Mouse (Mus musculus) adrenal gland, adult 8-10 months (tissue): ENCODE measurements around the gene Kcnb1. TPM values are rescaled to one million over a fixed set of nuclear protein-coding genes. Genes with fewer than 3 reads are reported as not detected.

Experiments
- DNase-seq: peaks from one replicate; pipeline ENCODE4 v3.0.0; 2022
- total RNA-seq, 4 experiments: library from RNA; stranded (reverse); gene quantifications; 2 replicates each; pipeline ENCODE4 v1.2.4; 2022

Kcnb1 gene
- total RNA-seq, 4 experiments from 2014 or later, result 12.6 to 27.7 (median 18.8) TPM

DNA sequence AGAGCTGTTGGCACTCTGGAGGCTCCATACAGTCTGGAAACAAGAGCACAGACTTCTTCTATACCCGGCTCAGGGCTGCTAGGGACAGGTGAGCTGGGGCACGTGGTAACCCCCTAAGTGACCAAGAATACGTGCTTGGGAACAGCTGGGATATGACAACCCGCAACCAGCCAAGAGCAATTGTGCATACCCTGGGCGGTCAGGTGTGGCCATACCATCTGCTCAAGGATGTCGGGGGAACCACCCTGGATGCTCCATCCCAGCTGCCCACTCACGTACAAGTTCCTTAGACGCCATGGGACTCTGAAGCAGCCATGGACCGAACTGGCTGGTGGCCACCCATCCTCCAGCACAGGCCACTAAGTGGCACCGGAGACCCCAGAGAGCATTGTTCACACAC, 26.8 kb downstream of the Kcnb1 start:
- DNase-seq, result no peak

DNA sequence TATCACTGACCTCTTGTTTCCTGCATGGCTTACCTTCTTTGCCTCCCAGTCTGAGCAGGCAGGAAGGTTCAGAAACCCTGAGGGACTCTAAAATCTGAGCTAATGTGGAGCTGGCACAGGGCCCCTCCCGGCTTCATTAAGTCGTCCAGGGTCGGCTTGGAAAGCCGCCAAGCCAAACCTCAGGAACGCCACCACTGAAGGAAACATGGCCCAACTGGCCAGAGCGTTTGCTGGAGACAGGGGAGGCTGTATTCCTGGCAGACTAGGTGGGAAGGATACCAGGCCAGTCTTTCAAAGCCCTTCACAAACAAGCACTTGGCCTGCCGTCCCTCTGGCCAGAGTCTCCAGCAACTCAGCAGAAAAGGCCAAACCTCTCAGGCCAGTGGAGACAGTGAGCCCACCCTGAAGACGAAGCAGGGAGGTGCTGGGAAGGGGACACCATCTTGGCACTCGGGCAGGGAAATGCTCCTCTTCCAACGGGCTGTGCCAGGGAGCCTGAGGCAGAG, 27.4 kb downstream of the Kcnb1 start:
- peak; percentile 24 for DNase-seq

DNA sequence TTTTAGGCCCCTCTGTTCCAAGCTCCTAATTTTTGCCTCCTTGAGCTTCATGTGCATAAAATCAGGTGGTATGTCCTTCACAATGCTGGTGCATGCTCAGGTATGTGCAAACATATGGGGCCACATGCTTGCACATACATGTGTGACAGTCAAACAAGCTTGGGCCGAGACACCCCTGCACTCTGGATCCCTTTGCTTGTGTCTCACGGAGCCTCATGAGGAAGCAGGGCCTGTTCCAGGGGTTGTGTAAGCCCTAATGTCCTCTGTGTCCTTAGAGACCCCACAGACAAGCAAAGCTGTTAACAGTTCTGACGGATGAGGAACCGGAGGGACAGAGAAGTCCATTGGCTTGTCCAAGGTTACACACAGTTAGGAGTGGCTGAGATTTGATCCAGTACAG, 30.2 kb downstream of the Kcnb1 start:
- DNase-seq, result no peak

DNA sequence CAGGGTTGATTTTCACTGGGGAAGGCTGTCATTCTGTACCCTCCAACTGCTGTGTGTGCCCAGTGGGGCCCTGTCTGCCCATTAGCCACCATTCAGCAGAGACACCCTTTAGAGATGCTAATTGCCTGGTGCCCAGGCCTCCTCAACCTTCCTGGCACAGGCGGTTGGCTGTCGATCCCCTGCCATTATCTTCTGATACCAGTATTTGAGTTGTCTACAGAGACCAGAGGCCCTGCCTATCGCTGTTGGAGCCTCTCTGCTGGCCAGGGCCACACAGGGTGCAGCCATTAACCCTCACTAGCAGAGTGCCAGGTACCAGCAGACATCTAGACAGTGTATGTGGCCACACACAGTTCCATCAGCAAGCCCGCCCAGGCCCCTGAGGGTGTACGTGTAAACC, 31.2 kb downstream of the Kcnb1 start:
- DNase-seq, result no peak

DNA sequence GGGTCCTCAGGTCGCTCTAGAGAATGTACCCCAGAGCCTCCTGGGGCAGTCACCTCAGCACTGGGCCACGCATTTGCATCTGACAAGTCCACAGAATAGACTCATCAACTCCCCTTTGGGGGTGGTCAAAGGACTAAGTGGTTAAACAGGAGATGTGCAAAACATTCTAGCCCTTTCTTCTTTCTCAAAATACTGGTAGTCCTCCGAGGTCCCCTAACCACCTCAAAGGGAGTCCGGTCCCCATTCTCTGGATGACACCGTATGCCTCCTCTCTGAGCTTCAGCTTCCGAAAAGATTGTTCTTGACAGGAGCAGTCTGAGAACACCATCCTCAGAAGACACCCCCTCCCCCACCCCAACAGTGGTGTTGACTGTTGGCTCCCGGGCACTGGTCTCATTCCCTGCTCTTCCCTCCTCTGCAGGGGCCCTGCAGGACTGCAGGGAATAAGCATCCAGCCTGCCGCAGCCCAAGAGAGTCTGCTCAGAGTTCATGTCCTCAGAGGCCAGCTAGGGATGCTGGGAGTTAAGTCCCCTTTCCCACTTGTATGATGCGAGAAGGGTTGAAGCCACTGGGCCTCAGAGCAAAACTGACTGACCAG, 33.7 kb downstream of the Kcnb1 start:
- DNase-seq, result no peak

- DNase-seq, result no peak
Observed at GRCm38 (mm10) chr2:167155541-167155973, 34.4 kb downstream of the Kcnb1 start.

GRCm38 (mm10) chr2:167150880-167151279, 39.1 kb downstream of the Kcnb1 start:
- no peak for DNase-seq

DNA sequence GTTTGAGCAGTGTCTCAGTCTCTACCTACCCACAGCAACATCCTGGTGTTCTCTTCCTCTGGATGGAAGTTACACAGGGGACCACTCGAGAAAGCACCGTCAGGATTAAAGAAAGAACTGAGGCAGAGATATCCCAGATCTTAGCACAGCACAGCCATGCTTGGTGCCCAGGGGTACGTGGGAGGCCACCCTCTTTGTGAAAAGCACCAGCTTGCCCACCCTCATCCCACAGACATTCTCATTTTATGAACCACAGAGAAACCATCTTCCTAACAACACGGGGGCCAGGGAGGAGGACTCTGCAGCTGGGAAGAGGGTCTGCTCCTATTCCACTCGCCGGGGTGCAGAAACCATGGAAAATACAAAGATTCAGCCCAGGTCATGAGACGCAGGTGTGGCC, 39.8 kb downstream of the Kcnb1 start:
- DNase-seq, result no peak

- DNase-seq, result no peak
Observed at GRCm38 (mm10) chr2:167149035-167149434, 40.9 kb downstream of the Kcnb1 start.

GRCm38 (mm10) chr2:167147708-167148107, 42.2 kb downstream of the Kcnb1 start:
- DNase-seq, result no peak

GRCm38 (mm10) chr2:167145904-167146303, 44.1 kb downstream of the Kcnb1 start:
- DNase-seq, result no peak

DNA sequence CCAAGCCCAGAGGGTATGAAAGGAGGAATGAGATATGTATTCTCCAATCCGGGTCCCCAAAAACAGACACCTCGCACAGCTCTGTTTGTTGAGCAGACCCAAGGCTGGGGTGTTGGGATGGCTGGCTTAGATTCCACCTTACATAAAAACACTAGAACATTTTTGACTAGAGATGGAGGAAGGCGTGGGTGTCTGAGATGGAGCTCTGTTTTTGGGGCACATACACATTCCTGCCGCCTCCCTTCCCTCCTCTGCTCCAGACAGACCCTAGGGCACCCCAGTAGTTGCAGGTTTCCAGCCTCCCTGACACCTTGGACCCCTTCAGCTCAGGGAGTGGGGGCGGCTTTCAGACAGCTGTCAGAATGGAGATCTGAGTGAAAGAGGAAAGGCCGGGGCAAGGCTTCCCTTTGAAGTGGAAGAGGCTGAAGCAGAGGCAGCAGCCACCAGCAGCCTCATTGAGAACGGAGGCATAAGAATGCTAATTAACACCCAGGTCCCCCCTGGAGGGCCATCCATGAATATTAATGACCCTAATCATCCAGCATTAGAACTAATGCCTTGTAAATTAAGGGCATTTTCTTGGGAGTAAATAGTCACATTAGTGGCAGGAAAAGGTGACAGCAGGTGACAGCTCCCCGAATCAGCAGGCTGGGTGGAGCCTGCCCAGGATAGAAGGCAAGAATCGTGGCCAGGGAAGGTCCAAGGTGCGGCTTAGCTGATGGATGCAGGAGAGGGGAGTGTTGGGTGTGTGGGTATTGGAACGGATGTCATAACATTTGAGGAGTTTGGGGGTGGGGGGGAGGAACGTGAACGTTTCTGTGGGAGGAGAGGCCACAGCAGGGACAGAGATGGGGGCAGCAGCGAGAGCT, 45.3 kb downstream of the Kcnb1 start:
- no peak for DNase-seq

DNA sequence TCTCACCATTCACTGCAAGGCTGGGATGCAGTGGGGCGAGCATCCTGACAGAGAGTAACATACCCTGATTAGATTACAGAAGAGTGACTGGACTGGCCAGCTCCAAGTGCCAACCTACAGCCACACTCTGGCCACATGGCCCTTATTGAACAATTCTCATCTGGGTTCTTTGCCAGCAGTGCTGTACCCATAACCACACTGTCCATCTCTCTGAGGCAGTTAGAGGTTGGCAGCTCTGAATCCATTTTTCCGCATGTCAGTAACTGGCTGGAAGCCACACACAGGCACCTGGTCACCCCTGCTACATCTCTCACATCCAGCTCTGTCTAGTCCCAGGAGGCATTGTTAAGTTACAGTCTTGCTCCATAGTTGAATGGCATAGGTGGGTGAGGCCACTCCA, 46.0 kb downstream of the Kcnb1 start:
- no peak for DNase-seq

- DNase-seq, result no peak
Observed at GRCm38 (mm10) chr2:167142282-167142681, 47.7 kb downstream of the Kcnb1 start.

GRCm38 (mm10) chr2:167141810-167142209, 48.1 kb downstream of the Kcnb1 start:
- DNase-seq, result no peak

DNA sequence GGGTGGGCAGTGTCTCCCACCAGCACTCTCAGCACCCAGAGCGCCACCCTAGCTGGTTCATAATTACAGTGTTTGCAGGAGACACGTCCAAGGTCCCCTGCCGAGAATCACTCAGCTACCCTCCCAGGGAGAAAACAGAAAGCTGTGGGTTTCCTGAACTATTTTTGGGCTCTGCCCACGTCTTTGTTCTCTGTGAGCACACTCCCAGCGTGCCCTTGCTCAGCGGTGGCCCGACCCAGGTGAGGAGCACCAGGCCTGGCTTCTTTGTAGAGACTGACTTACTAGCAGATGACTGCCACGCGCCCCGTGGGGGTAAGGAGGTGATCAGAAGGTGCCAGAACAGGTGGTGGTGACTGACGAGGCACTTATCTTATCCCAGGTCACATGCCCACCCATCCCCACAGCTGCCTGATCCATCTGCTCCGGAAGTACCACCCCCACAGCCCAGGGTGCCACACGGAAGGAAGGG, 50.1 kb downstream of the Kcnb1 start:
- no peak for DNase-seq

GRCm38 (mm10) chr2:167138611-167139010, 51.3 kb downstream of the Kcnb1 start:
- no peak for DNase-seq

DNA sequence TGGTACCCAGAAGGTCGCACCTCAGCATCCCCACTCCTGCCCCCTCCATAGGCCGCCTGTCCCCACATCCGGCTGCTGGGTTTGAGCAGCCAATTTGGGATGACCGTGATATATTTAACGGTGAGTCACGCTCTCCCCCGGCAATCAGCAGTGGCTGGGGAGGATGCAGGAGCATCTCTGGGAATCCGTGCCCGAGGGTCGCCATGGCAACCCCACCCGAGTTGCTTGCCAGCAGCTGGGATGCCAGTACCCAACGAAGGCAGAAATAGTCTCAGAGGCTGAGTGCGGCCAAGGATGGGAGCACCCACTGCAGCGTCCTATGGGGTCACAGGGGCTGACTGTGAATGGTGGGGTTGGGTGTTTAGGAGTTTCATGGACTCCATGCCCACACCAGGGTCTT, 53.0 kb downstream of the Kcnb1 start:
- no peak for DNase-seq

DNA sequence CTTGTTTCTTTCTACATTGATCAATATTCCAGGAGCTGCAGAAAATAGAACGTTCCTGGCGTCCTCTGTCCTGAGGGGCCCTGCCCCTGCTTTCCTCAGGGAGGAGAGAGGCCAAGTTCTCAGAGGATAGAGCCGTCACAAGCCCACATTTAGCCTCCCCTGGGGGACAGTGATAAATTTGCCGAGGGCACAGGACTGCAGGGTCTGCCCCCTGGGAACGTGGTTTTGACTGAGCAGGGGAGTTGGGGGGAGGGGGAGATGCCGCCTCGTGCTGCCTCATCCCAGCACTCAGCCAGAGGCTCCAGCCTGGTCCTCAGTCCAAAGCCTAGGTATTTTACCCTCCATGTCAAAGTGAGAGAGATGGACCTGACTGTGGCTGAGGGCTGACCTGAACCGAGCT, 57.9 kb downstream of the Kcnb1 start:
- no peak for DNase-seq

DNA sequence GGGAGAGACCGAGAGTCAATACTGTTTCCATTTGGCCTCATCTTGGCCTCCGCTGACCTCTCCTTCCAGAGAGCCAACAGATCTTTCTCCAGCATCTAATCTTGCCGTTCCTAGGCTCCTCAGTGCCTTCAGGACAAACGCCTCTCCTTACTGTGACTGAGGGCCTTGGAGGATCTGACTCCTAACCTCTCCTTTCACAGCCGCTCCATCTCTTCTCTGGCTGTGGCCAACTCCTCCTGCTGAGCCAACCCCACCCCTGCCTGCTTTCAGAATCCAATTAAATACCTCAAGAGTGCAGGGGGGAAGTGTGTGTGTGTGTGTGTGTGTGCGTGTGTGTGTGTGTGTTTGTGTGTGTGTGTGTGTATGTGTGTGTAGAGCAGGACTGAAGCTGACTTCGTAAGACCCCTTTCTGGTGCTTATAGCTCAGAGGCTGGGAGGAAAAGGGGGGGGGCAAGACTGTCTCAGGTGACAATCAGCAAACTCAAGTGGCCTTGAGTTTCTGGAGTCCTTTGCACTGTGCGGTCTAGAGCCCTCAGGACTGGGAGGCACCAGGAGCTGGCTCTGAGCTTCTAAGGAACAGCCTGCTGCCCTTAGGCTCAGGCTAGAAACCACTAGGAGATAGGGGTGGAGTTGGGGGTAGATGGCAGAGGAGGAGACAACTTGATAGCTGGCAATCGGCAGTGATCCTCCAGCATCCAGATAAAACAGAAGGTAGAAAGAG, 59.7 kb downstream of the Kcnb1 start:
- no peak for DNase-seq

- DNase-seq, result no peak
Observed at GRCm38 (mm10) chr2:167129608-167129955, 60.4 kb downstream of the Kcnb1 start.

- DNase-seq, result no peak
Observed at GRCm38 (mm10) chr2:167128699-167129607, 61.0 kb downstream of the Kcnb1 start.
